Mouse (Mus musculus) spleen, adult 2 months (tissue): ENCODE measurements around the gene Bcl2l14.

Source experiments
- CTCF ChIP-seq: fragments of 200-500 bp; IDR thresholded peaks from 2 replicates; pipeline ENCODE4 v1.5.1; 2011; ENCODE audit warnings: mild to moderate bottlenecking, inconsistent platforms; ENCODE audit not compliant: insufficient read depth, insufficient read length, insufficient replicate concordance; ENCODE audit errors: extremely low read depth
- POLR2A ChIP-seq: fragments of 200-500 bp; IDR thresholded peaks from 2 replicates; pipeline ENCODE4 v1.6.1; 2011; ENCODE audit warnings: low read depth, low read length, inconsistent platforms

DNA sequence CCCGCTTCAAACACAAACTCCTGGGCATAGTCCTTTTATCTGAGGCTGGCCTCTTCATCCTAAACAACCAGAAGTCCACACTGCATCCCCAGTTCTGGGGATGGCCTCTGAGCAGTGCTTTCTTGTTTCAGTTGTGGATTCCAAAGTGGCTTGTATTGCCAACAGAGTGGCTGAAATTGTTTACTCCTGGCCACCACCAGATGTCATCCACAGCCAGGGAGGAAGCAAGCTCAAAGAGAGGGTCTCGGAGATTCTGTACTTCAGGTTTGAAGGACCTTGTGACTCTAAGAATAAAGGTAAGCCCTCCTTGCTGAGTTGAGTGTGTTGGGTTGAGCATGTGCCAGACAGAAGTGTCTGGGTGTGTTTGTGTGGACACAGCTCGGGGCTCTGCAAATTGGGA lies 31.0 kb downstream of the Bcl2l14 start:
- no peak for TF ChIP-seq CTCF
- TF ChIP-seq POLR2A: no peak
